Mouse (Mus musculus): Measurements from ENCODE around the gene Hoxa9. TPM values are rescaled to one million over a fixed set of nuclear protein-coding genes. Genes with fewer than 3 reads are reported as not detected.

Gene Hoxa9
- polyA plus RNA-seq, 1 experiment from 2014 or later, result 0.16 TPM

DNA sequence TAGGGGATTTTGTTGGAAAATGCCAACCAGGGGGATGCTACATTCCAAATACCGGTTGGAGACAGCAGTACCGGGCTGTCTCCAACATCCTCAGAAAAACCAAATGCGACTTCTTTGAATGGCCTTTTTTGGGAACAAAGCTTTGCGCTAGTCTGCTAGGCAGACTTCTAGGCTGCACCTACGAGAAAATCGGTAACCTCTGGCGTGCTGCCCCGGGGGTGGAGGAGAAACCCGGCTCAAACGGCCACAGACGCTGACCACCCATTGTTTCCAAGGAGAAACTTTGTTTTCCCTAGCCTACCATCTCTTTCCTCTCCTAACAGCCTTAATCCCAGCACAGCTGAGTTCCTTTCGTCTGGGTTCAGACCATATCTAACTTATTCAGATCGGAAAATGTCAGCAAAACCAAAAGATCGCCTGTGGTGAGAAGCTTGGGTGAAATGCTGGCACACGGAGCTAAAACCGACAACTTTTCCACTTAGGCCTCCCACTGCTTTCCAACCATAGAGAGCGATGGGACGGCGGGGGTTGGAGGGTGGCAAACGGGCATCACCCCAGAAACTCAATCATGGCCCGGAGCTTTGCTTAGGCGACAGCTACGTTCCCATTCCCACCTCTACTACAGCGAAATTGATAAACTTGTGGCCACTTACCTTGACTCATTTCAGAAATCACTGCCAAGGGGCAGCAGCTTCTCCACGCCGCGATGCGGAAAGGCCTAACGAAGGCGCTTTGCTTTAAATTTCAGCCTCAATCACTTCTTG, 8.9 kb upstream of the Hoxa9 start:
- ATAC-seq (ENCODE audit: borderline replicate concordance, extremely low read depth, low FRiP score, low TSS enrichment), result peak; percentile 12; the same call in 1 of the 2 replicates
- WGBS, result 2% methylated on average over 30 of the region's 30 CpGs
- peak overlapping the region; percentile 19; the same call in 1 of the 2 replicates for H3K4me3 ChIP-seq
- peak overlapping the region; percentile 36 for H3K4me2 ChIP-seq
- no peaks in the 10 kb centered on the region for H3K36me3 ChIP-seq
- no peak overlapping the region for H3K27ac ChIP-seq
- H3K9me3 ChIP-seq, result no peaks in the 10 kb centered on the region
- H3K4me1 ChIP-seq, result peaks cover 3% of the 10 kb centered on the region; the same call in 1 of the 2 replicates
- peaks cover 98% of the 10 kb centered on the region for H3K27me3 ChIP-seq
- no peak overlapping the region for H3K9ac ChIP-seq

DNA sequence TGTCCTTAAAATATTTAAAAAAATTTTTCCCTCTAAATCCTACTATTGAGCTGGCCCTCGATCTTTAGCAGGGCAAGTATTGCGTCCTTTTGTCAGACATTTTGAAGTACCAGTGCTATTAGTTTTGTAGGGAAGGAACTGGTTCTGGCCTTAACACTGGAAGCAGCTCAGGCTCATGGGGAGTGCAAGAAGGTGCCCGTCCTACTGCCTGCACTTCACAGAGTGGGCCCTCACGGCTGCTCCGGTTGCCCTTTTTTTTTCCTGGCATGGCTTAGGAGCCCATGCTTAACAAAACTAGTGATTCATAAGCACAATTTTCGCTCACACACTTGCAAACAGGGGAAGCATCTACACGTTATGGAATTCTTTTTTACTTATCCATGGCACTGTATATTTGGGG, 8.1 kb upstream of the Hoxa9 start:
- H3K4me1 ChIP-seq, result peaks cover 10% of the 10 kb centered on the region; the same call in 1 of the 2 replicates
- H3K27me3 ChIP-seq, result peaks cover 98% of the 10 kb centered on the region
- no peak overlapping the region for H3K4me2 ChIP-seq
- no peak overlapping the region for H3K4me3 ChIP-seq
- H3K9ac ChIP-seq, result no peak overlapping the region
- ATAC-seq (ENCODE audit: borderline replicate concordance, extremely low read depth, low FRiP score, low TSS enrichment), result no peak
- no peak overlapping the region for H3K27ac ChIP-seq
- H3K9me3 ChIP-seq, result no peaks in the 10 kb centered on the region
- WGBS, result 3% methylated on average over 7 of the region's 7 CpGs
- H3K36me3 ChIP-seq, result no peaks in the 10 kb centered on the region

DNA sequence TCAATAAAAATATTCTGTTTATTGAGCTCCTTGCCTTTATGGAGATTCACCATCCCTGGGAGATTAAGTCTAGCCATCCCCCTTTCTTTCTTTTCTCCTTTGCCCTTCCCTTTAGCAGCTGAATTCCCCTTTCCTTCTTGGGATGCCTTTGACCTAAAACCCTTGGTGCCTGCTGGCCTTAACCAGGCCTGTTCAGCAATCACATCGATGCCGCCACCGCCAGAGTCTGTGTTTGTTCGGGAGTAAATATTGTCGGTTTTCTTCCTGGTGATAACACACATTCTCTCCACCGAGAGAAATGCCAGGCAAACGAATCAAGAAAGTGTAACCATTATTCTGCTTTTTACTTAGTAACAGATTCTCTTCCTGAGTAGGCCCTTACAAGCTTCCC, 7.3 kb upstream of the Hoxa9 start:
- peaks cover 98% of the 10 kb centered on the region for H3K27me3 ChIP-seq

DNA sequence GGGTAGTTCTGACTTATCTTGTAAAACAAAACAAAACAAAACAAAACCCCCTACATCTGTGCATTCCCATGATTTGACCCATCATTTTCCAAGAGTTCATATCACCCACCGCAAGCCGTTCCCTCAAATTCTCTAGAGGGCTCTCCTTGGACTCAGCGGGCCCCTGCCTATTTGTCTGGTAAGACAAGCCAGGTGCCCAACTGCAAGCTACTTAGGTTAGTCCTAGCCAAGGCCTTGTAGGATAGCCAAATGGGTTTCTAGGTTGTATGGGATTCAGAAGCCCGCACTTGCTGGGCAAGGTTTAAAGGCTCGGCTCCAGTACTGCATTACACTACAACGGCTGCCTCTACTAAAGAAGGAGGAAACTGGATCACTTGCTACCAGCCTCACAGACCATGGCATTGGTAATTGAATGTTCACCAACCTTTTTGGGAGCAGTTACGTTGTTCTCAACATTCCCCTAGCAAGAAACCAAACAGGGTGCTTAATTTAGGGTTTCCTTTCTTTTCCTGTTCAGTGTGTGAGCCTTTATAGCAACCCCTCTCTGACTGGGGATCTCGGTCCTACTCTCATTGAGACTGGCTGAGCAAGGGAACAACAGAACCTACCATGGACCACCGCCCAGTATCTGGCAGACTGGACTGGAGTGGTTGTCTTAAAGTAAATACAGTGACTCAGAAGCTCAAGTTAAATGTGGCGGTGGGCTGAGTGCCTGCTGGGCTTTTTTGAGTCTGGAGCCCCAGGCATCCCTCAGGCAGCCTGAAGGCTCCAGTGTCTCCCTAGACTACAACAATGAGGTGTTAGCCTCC, 6.7 kb upstream of the Hoxa9 start:
- no peak for ATAC-seq (ENCODE audit: borderline replicate concordance, extremely low read depth, low FRiP score, low TSS enrichment)
- Histone ChIP-seq H3K36me3 (no peaks in the 10 kb centered on the region), H3K4me1 (peaks cover 12% of the 10 kb centered on the region; the same call in 1 of the 2 replicates), H3K27me3 (peaks cover 98% of the 10 kb centered on the region), H3K9ac (no peak overlapping the region), H3K27ac (no peak overlapping the region), H3K9me3 (no peaks in the 10 kb centered on the region), H3K4me2 (no peak overlapping the region), H3K4me3 (no peak overlapping the region)
- WGBS, result 11% methylated on average over 10 of the region's 10 CpGs

More for the DNA sequence above, 7.3 kb upstream of the Hoxa9 start:
- Histone ChIP-seq H3K9me3 (no peaks in the 10 kb centered on the region), H3K4me3 (no peak overlapping the region), H3K4me2 (no peak overlapping the region), H3K4me1 (peaks cover 12% of the 10 kb centered on the region; the same call in 1 of the 2 replicates), H3K27ac (no peak overlapping the region), H3K9ac (no peak overlapping the region), H3K36me3 (no peaks in the 10 kb centered on the region)
- WGBS, result 2% methylated on average over 7 of the region's 7 CpGs
- no peak for ATAC-seq (ENCODE audit: borderline replicate concordance, extremely low read depth, low FRiP score, low TSS enrichment)

DNA sequence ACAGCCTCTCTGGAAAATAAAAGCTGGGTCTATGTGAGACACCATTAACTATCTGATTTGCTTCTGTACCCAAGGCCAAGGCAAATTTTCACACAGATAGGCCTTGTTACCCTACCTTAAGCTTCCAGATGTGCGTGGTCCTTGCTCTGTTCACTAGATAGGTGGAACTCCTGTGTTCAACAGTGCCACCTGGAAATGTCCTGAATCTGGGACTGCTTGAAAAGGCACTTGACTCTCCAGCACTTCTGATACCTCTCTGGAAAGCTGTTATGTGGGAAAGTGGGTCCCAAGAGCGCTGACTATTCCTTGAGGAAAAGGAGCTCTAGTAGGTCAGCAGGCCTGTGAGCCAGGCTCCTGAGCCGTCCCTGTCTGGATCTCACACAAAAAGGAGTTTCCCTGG, 5.9 kb upstream of the Hoxa9 start:
- ATAC-seq (ENCODE audit: borderline replicate concordance, extremely low read depth, low FRiP score, low TSS enrichment), result no peak
- peaks cover 12% of the 10 kb centered on the region; the same call in 1 of the 2 replicates for H3K4me1 ChIP-seq
- WGBS, result 7% methylated on average over 3 of the region's 3 CpGs
- H3K27me3 ChIP-seq, result peaks cover 98% of the 10 kb centered on the region
- no peak overlapping the region for H3K4me3 ChIP-seq
- H3K4me2 ChIP-seq, result no peak overlapping the region
- no peaks in the 10 kb centered on the region for H3K9me3 ChIP-seq
- no peak overlapping the region for H3K27ac ChIP-seq
- H3K9ac ChIP-seq, result no peak overlapping the region
- no peaks in the 10 kb centered on the region for H3K36me3 ChIP-seq

DNA sequence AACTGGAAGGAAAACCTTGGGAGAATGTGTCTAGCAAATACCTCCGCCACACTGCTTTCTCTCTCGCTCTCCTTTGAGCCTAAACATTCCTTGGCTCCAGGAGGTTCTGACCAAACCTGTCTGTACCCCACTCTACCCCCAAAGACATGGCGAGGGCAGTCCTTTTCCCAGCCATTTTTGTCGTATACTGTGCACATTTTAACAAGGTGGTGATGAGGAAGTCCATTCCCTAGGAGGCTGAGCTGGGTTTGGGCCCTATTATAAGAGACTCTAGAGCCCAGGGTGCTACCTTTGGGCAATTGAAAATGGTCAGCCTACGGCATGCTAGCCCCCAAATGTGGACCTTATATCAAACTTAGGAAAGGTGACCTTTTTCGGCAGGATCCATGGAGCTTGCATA, 5.0 kb upstream of the Hoxa9 start:
- Histone ChIP-seq H3K27ac (no peak overlapping the region), H3K27me3 (peaks cover 96% of the 10 kb centered on the region), H3K9ac (no peak overlapping the region), H3K9me3 (no peaks in the 10 kb centered on the region), H3K36me3 (no peaks in the 10 kb centered on the region), H3K4me3 (no peak overlapping the region), H3K4me1 (peaks cover 12% of the 10 kb centered on the region; the same call in 1 of the 2 replicates), H3K4me2 (no peak overlapping the region)
- 21% methylated on average over 6 of the region's 6 CpGs for WGBS
- ATAC-seq (ENCODE audit: borderline replicate concordance, extremely low read depth, low FRiP score, low TSS enrichment), result no peak

DNA sequence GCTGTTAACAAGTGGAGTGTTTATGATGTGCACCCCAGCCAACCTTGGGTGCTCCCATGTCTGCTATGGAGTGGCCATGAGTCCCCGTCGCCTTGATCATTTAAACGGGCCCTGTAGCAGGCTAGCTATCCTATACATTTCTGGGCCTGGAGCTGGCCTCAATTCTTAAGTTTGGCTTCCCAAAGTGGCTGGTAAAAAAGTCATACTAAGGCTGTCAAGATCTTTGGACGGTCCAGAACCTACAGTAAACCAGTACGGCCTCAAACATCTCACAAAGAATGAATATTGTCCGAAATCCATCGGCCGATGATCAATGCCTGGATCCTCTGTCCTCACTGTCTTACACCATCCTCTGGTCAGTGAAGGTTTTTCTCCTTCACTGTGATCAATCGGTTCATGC, 4.4 kb upstream of the Hoxa9 start:
- Histone ChIP-seq H3K9me3 (no peaks in the 10 kb centered on the region), H3K27ac (no peak overlapping the region), H3K9ac (no peak overlapping the region), H3K4me1 (peaks cover 15% of the 10 kb centered on the region; the same call in 1 of the 2 replicates), H3K4me3 (no peak overlapping the region), H3K27me3 (peaks cover 96% of the 10 kb centered on the region), H3K4me2 (no peak overlapping the region), H3K36me3 (no peaks in the 10 kb centered on the region)
- 29% methylated on average over 9 of the region's 9 CpGs for WGBS
- ATAC-seq (ENCODE audit: borderline replicate concordance, extremely low read depth, low FRiP score, low TSS enrichment), result no peak

DNA sequence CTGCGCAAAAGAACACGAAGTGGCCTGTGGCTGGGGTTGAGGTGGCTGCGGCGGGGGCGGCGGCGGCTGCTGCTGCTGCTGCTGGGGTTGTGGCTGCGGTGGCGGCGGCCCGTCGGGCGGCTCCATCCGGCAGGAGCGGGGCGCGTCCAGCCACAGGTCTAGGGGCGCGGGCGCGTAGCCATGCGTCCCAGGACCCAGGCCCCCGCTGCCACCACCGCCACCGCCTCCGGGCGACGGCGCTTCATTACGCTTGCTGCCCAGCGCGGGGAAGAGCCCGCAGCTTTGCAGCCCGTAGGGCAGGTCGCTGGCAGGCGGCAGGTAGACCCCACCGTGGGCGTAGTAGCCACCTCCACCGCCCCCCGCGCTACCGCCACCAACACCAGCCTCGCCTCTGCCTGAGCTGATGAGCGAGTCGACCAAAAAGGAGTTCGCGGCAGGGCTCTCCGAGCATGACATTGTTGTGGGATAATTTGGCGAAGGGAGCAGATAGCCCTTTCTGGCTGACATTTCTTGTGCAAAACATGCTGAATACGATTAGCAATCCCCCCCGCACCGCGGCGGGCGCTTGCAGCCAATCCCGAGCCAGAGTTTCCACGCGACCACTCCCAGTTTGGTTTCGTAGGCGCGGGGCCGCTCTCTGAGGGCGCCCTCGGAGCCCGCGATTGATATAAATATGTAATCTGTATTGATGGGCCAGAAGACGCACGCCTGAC, 3.7 kb upstream of the Hoxa9 start:
- no peak overlapping the region for H3K4me3 ChIP-seq
- 2% methylated on average over 68 of the region's 68 CpGs for WGBS

DNA sequence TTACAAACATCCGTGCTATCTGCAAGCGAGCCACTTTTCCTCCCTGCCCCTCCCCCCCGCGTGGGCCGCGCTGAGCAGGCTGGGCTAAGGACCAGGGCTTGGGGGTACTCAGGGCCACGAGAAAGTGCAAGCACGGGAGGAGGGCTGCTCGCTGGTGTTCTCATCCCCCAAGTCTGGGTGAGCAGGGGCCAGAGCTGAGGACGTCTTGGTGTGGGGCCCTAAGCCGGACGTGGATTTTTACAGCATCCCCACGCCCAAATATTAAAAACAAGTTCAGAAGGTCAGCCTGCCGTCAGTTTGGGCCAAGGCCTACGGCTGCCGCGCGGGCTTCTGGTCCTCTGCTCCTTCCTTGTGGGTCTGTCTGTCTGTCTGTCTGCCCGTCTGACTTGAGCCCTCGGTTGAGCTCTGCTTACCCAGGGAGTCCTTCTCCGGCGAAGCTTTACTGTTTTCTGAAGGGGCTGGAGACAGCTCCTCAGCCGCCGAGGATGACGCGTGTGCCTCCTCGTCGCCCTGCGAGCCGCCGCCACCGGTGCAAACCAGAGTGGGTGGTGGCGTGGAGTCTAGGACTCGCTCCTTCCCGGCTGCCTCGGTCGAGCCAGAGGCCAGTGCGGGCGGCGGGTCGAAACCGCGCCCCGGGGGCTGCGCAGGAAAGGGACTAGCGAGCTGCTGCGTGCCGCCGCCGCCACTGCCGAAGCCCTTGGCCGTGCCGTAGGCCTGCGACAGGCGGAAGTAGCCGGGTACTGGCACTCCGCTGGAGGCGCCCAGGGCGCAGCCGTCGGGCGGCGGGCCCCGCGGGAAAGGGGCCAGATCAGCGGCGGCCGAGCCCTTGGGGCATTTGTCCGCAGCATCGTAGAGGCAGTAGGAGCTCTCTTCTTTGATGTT, 2.9 kb upstream of the Hoxa9 start:
- Histone ChIP-seq H3K36me3 (no peaks in the 10 kb centered on the region), H3K27ac (no peak overlapping the region), H3K4me1 (peaks cover 12% of the 10 kb centered on the region; the same call in 1 of the 2 replicates), H3K4me3 (0 out of 2 replicates have a peak overlapping the region, but pooled peaks have one; percentile 5), H3K9me3 (no peaks in the 10 kb centered on the region), H3K4me2 (peak overlapping the region; percentile 14; the same call in 1 of the 2 replicates), H3K9ac (no peak overlapping the region), H3K27me3 (peaks cover 97% of the 10 kb centered on the region)
- 0 out of 2 replicates have a peak, but pooled peaks have one; percentile 53 for ATAC-seq (ENCODE audit: borderline replicate concordance, extremely low read depth, low FRiP score, low TSS enrichment)
- WGBS, result 1% methylated on average over 68 of the region's 70 CpGs

More for the DNA sequence above, 3.7 kb upstream of the Hoxa9 start:
- H3K9me3 ChIP-seq, result no peaks in the 10 kb centered on the region
- H3K9ac ChIP-seq, result no peak overlapping the region
- H3K4me1 ChIP-seq, result peaks cover 12% of the 10 kb centered on the region; the same call in 1 of the 2 replicates
- no peak overlapping the region; the same call in 1 of the 2 replicates for H3K4me2 ChIP-seq
- no peak for ATAC-seq (ENCODE audit: borderline replicate concordance, extremely low read depth, low FRiP score, low TSS enrichment)
- H3K27me3 ChIP-seq, result peaks cover 96% of the 10 kb centered on the region
- H3K27ac ChIP-seq, result no peak overlapping the region
- H3K36me3 ChIP-seq, result no peaks in the 10 kb centered on the region

DNA sequence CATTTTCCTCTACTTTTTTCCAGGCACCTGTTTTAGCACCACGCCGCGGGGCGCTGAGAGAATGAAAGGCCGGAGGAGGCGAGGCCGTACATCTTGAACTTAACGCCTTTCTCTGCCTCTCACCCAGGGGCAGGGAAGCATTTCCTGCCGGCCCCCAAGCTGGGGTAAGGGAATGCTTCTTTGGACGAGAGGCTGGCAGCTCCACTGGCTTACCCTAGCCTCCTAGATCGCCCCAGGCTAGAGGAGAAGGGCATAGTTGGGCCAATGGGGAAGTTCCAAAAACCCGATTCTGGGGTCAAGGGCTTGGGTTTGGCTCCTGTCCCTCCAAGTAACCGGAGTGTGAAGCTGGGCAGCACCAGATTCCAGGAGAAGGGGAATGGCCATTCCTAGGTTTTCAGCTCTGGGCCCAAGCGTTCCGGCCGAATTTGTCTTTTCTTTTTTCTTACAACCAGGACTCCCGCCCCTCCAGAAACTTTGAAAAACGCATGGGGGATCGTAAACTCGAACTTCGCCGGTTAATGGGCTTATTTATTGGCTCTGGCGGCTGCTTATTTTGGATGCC, 2.2 kb upstream of the Hoxa9 start:
- Histone ChIP-seq H3K36me3 (no peaks in the 10 kb centered on the region), H3K9me3 (no peaks in the 10 kb centered on the region), H3K4me3 (no peak overlapping the region), H3K4me1 (peaks cover 12% of the 10 kb centered on the region; the same call in 1 of the 2 replicates), H3K27ac (no peak overlapping the region), H3K4me2 (no peak overlapping the region), H3K9ac (no peak overlapping the region), H3K27me3 (peaks cover 97% of the 10 kb centered on the region)
- ATAC-seq (ENCODE audit: borderline replicate concordance, extremely low read depth, low FRiP score, low TSS enrichment), result no peak
- WGBS, result 1% methylated on average over 23 of the region's 23 CpGs

All from lung, embryonic 15.5 days (tissue).